Mouse (Mus musculus) kidney, adult 2 months (tissue): ENCODE results near the gene Tshz2. TPM values are rescaled to one million over a fixed set of nuclear protein-coding genes. Genes with fewer than 3 reads are reported as not detected.

Experiments used
- DNase-seq: peaks from one replicate; pipeline ENCODE4 v3.0.0; 2021
- H3K27ac ChIP-seq: fragments of 200-500 bp; 2 replicates; pipeline ENCODE4 v1.5.1; 2012; ENCODE audit warnings: low read depth, low read length, control low read depth, inconsistent platforms; ENCODE audit not compliant: insufficient read depth
- H3K27me3 ChIP-seq: fragments of 200-500 bp; replicated peaks from 2 replicates; pipeline ENCODE4 v1.6.1; 2012; ENCODE audit warnings: mild to moderate bottlenecking, moderate library complexity, low read length, inconsistent platforms; ENCODE audit not compliant: control insufficient read depth, insufficient read depth
- H3K36me3 ChIP-seq: fragments of 200-500 bp; 2 replicates; pipeline ENCODE4 v1.6.1; 2012; ENCODE audit warnings: mild to moderate bottlenecking, moderate library complexity, low read length, inconsistent platforms; ENCODE audit not compliant: control insufficient read depth, insufficient read depth
- H3K4me1 ChIP-seq: fragments of 200-500 bp; 2 replicates; pipeline ENCODE4 v1.6.1; 2011; ENCODE audit warnings: low read length; ENCODE audit not compliant: control insufficient read depth, insufficient read depth
- H3K4me3 ChIP-seq: fragments of 200-500 bp; 2 replicates; pipeline ENCODE4 v1.5.1; 2011; ENCODE audit warnings: mild to moderate bottlenecking, low read depth, low read length, control low read depth; ENCODE audit not compliant: insufficient read depth
- CTCF ChIP-seq: fragments of 200-500 bp; conservative IDR thresholded peaks from 2 replicates; pipeline ENCODE4 v1.5.1; 2011; ENCODE audit warnings: low read depth, mild to moderate bottlenecking, control low read depth, low read length, moderate library complexity, mixed read lengths; ENCODE audit not compliant: insufficient read depth, insufficient read length
- POLR2A ChIP-seq: fragments of 200-500 bp; IDR thresholded peaks from one replicate; pipeline ENCODE4 v1.6.1; 2011; ENCODE audit warnings: low read depth, low read length, control low read depth
- WGBS: fragments of 180-500 bp; shearing (Covaris S2); methylation state at CpG from one replicate; pipeline ENCODE4 v1.1.7; 2018; 5-methylcytosine and 5-hydroxymethylcytosine counted together
- polyA plus RNA-seq: library from polyadenylated mRNA; depleted of rRNA; stranded (reverse); fragments of >200 nt; gene quantifications from 2 replicates; pipeline ENCODE4 v1.2.3, GENCODE M21; 2012

The Tshz2 gene
- polyA plus RNA-seq, 1 experiment: 17.6 TPM

GRCm38 (mm10) chr2:169812055-169812454 is 179.2 kb downstream of the Tshz2 start:
- H3K27ac ChIP-seq: no peak overlapping the region
- no peak for DNase-seq
- H3K4me1 ChIP-seq: no peaks in the 10 kb centered on the region
- TF ChIP-seq CTCF (no peak), POLR2A (no peak)
- no peak overlapping the region for H3K4me3 ChIP-seq
- WGBS: 95% methylated on average over 8 of the region's 8 CpGs
- no peaks in the 10 kb centered on the region for H3K36me3 ChIP-seq
- H3K27me3 ChIP-seq: no peaks in the 10 kb centered on the region

GRCm38 (mm10) chr2:169812940-169813339 is 180.1 kb downstream of the Tshz2 start:
- no peak for DNase-seq
- 89% methylated on average over 7 of the region's 7 CpGs for WGBS
- no peak for TF ChIP-seq CTCF
- no peak for TF ChIP-seq POLR2A

DNA sequence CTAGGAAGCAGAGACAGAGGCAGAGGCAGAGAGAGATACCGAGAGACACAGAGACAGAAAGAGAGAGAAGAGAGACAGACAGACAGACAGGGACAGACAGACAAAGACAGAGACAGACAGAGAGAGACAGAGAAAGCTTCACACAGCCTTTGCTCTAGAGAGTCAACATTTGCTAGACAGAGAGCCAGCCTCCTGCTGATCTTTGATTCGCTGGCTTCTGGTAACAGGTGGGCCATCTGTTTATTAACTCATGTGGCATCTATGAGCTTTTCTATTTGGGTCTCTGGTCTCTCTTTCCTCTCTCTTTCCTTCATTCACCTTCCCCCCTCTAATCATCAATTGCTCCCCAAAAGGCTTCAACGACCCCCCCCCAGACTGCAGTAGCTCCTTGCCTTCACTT is 181.5 kb downstream of the Tshz2 start:
- no peak for TF ChIP-seq CTCF
- no peak for TF ChIP-seq POLR2A
- Histone ChIP-seq H3K27ac (no peak overlapping the region), H3K4me3 (no peak overlapping the region), H3K4me1 (no peaks in the 10 kb centered on the region), H3K36me3 (no peaks in the 10 kb centered on the region), H3K27me3 (no peaks in the 10 kb centered on the region)
- DNase-seq: no peak
- WGBS: 77% methylated on average over 3 of the region's 3 CpGs

More at GRCm38 (mm10) chr2:169812940-169813339, 180.1 kb downstream of the Tshz2 start:
- Histone ChIP-seq H3K4me3 (no peak overlapping the region), H3K4me1 (no peaks in the 10 kb centered on the region), H3K27me3 (no peaks in the 10 kb centered on the region), H3K36me3 (no peaks in the 10 kb centered on the region), H3K27ac (no peak overlapping the region)

DNA sequence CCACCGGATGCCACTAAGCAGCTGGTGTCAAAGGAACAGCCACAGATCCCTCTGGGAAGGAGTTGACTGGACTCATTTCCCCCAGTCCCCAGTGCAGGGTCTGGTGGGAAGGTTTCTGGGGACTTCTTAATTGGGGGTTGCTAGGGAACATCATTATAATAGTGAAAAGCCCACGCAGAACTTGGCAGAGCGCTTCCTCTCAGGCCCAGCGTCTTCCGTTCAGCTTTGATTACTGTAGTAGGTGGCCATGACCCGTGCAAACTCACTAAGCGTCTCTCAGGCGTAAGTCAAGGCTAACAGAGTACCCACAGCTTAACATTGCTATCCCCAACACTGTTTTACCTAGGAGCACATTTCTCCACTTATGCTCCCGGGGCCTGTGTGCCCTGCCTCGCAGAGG is 181.9 kb downstream of the Tshz2 start:
- TF ChIP-seq POLR2A (no peak), CTCF (no peak)
- Histone ChIP-seq H3K4me3 (no peak overlapping the region), H3K27ac (no peak overlapping the region), H3K27me3 (no peaks in the 10 kb centered on the region), H3K36me3 (no peaks in the 10 kb centered on the region), H3K4me1 (no peaks in the 10 kb centered on the region)
- 71% methylated on average over 10 of the region's 10 CpGs for WGBS
- no peak for DNase-seq

DNA sequence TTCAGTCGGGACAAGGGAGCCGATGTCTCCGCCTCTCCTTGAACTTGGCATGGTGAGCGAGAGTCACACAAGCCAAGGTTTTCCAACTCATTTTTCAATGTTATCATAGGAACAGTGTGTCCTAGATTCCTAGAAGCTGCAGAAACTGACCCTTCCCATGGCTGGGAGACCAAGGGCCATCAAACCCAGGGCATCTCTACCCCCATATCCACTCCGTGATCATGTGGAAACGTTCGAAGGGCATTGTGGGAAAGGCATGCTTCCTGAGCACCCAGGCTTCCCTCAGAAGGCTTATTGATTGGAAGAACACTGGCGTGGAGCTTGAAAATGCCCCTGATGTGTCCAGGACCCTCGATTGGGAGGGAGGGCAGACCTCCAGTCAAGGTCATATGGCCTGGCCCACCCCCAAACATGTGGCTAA is 188.2 kb downstream of the Tshz2 start:
- H3K27me3 ChIP-seq: no peaks in the 10 kb centered on the region
- DNase-seq: peak; percentile 67
- no peak for TF ChIP-seq POLR2A
- no peak for TF ChIP-seq CTCF
- no peak overlapping the region for H3K4me3 ChIP-seq
- no peaks in the 10 kb centered on the region for H3K36me3 ChIP-seq
- peak overlapping the region; percentile 25 for H3K27ac ChIP-seq
- H3K4me1 ChIP-seq: no peaks in the 10 kb centered on the region
- WGBS: 83% methylated on average over 9 of the region's 9 CpGs

DNA sequence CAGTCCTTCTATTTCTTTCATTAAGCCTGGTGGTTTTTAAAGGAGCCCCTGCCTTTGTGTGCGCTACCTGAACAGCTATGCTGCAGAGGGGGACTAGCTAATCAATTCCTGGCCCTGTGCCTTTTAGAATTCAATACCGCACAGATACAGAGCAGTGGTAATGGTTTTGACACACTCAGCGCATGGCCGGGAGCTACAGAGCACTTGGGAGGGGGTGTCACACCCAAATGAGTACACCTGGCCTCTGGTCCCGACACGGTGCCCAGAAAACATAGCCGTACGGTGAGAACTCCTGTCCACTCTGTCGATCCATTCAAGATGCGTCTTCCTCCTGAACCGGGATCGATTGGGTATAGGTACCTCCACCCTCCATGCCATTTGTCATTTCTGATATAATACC is 193.1 kb downstream of the Tshz2 start:
- no peak for DNase-seq
- no peaks in the 10 kb centered on the region for H3K36me3 ChIP-seq
- no peak overlapping the region for H3K27ac ChIP-seq
- no peaks in the 10 kb centered on the region for H3K4me1 ChIP-seq
- WGBS: 37% methylated on average over 12 of the region's 12 CpGs
- H3K4me3 ChIP-seq: peak overlapping the region; percentile 9; the same call in 1 of the 2 replicates
- H3K27me3 ChIP-seq: no peaks in the 10 kb centered on the region
- TF ChIP-seq CTCF (no peak), POLR2A (no peak)

- Histone ChIP-seq H3K36me3 (no peaks in the 10 kb centered on the region), H3K4me1 (no peaks in the 10 kb centered on the region), H3K4me3 (peak overlapping the region; percentile 9; the same call in 1 of the 2 replicates), H3K27ac (no peak overlapping the region), H3K27me3 (no peaks in the 10 kb centered on the region)
- no peak for TF ChIP-seq POLR2A
- no peak for TF ChIP-seq CTCF
- peak; percentile 14 for DNase-seq
- 11% methylated on average over 15 of the region's 15 CpGs for WGBS
These were observed 193.5 kb downstream of the Tshz2 start for GRCm38 (mm10) chr2:169826316-169826715.

DNA sequence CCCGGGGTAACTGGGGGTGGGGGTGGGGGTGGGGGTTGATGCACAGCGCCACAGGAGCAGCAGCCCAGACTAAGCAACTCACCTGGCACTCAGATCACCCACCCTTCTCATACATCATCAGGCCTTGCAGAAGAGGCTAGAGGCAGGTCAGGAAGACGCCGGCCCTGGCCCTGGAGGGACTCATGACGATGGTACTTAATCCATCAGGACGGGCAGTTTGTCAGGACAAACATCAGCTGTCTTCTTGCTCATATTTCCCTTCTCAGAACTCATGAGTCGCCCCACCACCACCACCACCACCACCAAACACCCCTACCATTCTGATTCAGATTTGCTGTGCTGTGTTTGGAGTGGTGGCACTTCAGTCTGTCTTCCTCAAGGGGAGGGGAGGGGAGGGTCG is 194.0 kb downstream of the Tshz2 start:
- Histone ChIP-seq H3K36me3 (no peaks in the 10 kb centered on the region), H3K4me3 (no peak overlapping the region), H3K4me1 (no peaks in the 10 kb centered on the region), H3K27me3 (no peaks in the 10 kb centered on the region), H3K27ac (no peak overlapping the region)
- no peak for DNase-seq
- no peak for TF ChIP-seq POLR2A
- no peak for TF ChIP-seq CTCF
- whole genome bisulfite sequencing: 44% methylated on average over 8 of the region's 8 CpGs
